Mouse (Mus musculus) lung, postnatal 0 days (tissue): ENCODE results near the gene Tcf12. TPM values are rescaled to one million over a fixed set of nuclear protein-coding genes. Genes with fewer than 3 reads are reported as not detected.
A peak's percentile ranks its signal among the peaks of the same experiment; 100 is the strongest.

Experiments
- ATAC-seq: fragments of 200-750 bp; cut with Nextera tagmentation; 2 replicates; pipeline ENCODE4 v1.8.0; 2017; ENCODE audit warnings: moderate library complexity
- DNase-seq: peaks from one replicate; pipeline ENCODE4 v3.0.0-alpha.2; 2016; ENCODE audit warnings: low spot score
- H3K27ac ChIP-seq: fragments of 300-500 bp; sonication (generic); 2 replicates; pipeline ENCODE4 v1.5.1; 2014; ENCODE audit warnings: antibody characterized with exemption, mild to moderate bottlenecking, low read length, mixed read lengths
- H3K27me3 ChIP-seq: fragments of 300-500 bp; sonication (generic); replicated peaks from 2 replicates; pipeline ENCODE4 v1.6.1; 2014; ENCODE audit warnings: low read length, mixed read lengths; ENCODE audit not compliant: insufficient read depth
- H3K36me3 ChIP-seq: fragments of 300-500 bp; sonication (generic); 2 replicates; pipeline ENCODE4 v1.6.1; 2014; ENCODE audit warnings: low read length, mixed read lengths; ENCODE audit not compliant: insufficient read depth
- H3K4me1 ChIP-seq: fragments of 300-500 bp; sonication (generic); 2 replicates; pipeline ENCODE4 v1.6.1; 2014; ENCODE audit warnings: antibody characterized with exemption, low read depth, low read length, mixed read lengths; ENCODE audit not compliant: insufficient read depth
- H3K4me2 ChIP-seq: fragments of 300-500 bp; sonication (generic); replicated peaks from 2 replicates; pipeline ENCODE4 v1.6.1; 2014; ENCODE audit warnings: low read depth, mild to moderate bottlenecking, low read length, moderate library complexity, mixed read lengths
- H3K4me3 ChIP-seq: fragments of 300-500 bp; sonication (generic); 2 replicates; pipeline ENCODE4 v1.5.1; 2014; ENCODE audit warnings: low read depth, low read length
- H3K9ac ChIP-seq: fragments of 300-500 bp; sonication (generic); replicated peaks from 2 replicates; pipeline ENCODE4 v1.6.1; 2014; ENCODE audit warnings: low read depth, mild to moderate bottlenecking
- H3K9me3 ChIP-seq: fragments of 300-500 bp; sonication (generic); 2 replicates; pipeline ENCODE4 v1.6.1; 2016; ENCODE audit warnings: low read length, mixed read lengths
- CTCF ChIP-seq: IDR thresholded peaks from 2 replicates; pipeline ENCODE4 v1.5.1; 2016; ENCODE audit warnings: antibody characterized with exemption, mild to moderate bottlenecking
- EP300 ChIP-seq: IDR thresholded peaks from 2 replicates; pipeline ENCODE4 v1.6.1; 2016; ENCODE audit warnings: antibody characterized with exemption, mild to moderate bottlenecking, control low read depth
- WGBS: fragments of 180-500 bp; shearing (Covaris S2); extraction: QIAGEN DNeasy Blood & Tissue Kit; methylation state at CpG from one replicate; pipeline ENCODE4 v1.1.7; 2014; 5-methylcytosine and 5-hydroxymethylcytosine counted together
- polyA plus RNA-seq: library from polyadenylated mRNA; unstranded; fragments of >200 nt; fragmentation: Nextera tagmentation; extraction: Ambion mirVana; gene quantifications from 2 replicates; pipeline ENCODE4 v1.2.1, GENCODE M21; 2015

The Tcf12 gene
- polyA plus RNA-seq, 1 experiment from 2014 or later = 34.1 TPM

DNA sequence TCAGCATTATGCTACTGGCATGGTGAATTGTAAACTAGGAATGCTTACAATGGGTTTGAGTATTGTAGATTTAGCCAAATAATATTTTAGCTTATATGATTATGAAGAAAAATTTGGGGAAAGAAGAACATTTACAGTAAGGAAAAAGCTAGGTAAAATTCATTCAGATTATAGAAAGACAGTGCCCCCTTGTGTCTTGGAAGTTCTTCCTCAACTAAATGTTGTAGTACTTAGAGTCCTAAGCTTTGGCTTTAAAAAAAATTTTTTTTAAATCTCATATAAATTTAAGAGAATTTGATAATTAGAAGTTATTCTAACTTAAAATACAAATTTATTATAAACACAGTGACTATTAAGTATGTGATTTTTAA lies 151.7 kb downstream of the Tcf12 start:
- Histone ChIP-seq H3K9me3 (no peaks in the 10 kb centered on the region), H3K4me1 (no peaks in the 10 kb centered on the region; the same call in 1 of the 2 replicates), H3K36me3 (no peaks in the 10 kb centered on the region), H3K4me3 (no peak overlapping the region), H3K27ac (0 out of 2 replicates have a peak overlapping the region, but pooled peaks have one; percentile 26), H3K4me2 (peak overlapping the region; percentile 34; the same call in 1 of the 2 replicates), H3K27me3 (no peaks in the 10 kb centered on the region), H3K9ac (no peak overlapping the region)
- no peak for ATAC-seq
- TF ChIP-seq EP300 (no peak), CTCF (peak; percentile 50)
- DNase-seq = peak; percentile 56

DNA sequence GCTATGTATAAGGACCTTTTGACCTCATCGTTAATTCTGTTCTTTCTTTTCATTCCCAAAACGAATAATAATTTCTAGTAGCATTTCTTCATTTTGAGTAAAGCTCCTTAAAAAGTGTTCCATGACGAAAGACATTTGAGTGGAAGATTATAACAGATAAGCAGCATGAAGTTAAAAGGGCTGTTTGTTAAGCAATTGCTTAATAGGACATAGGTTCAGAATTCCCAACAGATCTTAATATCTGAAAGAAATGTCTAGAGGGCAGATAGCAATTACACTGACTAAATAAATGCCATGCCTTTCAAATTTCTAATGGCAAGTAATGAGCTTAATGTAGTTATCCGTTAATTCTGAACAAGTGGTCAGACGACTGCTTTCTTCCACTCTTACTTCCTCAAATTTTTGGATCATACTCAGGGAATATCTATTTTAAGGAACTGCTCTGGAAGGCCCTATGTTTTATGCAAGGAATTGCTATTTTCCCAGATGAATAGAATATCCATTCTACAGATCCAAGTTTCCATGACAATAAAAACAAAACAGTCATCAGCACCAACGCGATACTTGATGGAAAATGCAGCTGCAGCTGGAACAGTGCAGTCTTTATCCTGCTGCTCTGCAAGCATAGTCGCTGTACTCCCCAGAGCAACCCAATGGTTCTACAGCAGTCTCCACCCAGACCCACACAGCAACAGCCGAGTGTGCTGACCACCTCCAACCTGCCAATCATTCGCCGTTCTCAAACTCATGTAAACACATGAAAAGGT lies 152.2 kb downstream of the Tcf12 start:
- Histone ChIP-seq H3K9ac (no peak overlapping the region), H3K4me2 (peak overlapping the region; percentile 34; the same call in 1 of the 2 replicates), H3K4me1 (no peaks in the 10 kb centered on the region; the same call in 1 of the 2 replicates), H3K4me3 (no peak overlapping the region), H3K27ac (0 out of 2 replicates have a peak overlapping the region, but pooled peaks have one; percentile 26), H3K36me3 (no peaks in the 10 kb centered on the region), H3K9me3 (no peaks in the 10 kb centered on the region), H3K27me3 (no peaks in the 10 kb centered on the region)
- ATAC-seq (peak; percentile 75), DNase-seq (peak; percentile 78)
- TF ChIP-seq EP300 (0 out of 2 replicates have a peak, but pooled peaks have one; percentile 30), CTCF (no peak)
- 41% methylated on average over 11 of the region's 11 CpGs for WGBS

DNA sequence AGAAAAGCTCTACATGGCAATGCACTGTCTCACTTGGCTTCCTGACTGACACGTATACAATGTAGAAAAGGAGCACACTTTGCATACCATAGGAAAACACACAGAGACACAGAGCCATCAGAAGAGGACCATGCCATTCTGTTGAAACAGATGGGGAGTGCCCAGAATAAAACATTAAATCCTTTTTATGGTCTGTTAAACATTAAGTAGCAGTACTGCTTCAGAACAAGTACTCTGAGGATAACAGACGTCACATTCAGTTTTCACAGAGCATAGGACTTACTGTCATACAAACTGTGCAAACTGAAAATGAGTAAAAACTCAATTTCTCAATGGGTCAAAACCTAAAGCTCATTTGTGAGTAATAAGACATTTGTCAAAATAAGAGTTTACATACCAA lies 158.5 kb downstream of the Tcf12 start:
- H3K36me3 ChIP-seq = no peaks in the 10 kb centered on the region
- DNase-seq (no peak), ATAC-seq (no peak)
- no peaks in the 10 kb centered on the region for H3K27me3 ChIP-seq
- 50% methylated on average over 2 of the region's 2 CpGs for WGBS
- no peaks in the 10 kb centered on the region for H3K9me3 ChIP-seq
- TF ChIP-seq CTCF = no peak
- no peak for TF ChIP-seq EP300
- H3K27ac ChIP-seq = no peak overlapping the region
- H3K4me3 ChIP-seq = no peak overlapping the region
- no peak overlapping the region for H3K4me2 ChIP-seq
- H3K4me1 ChIP-seq = no peaks in the 10 kb centered on the region
- H3K9ac ChIP-seq = no peak overlapping the region

DNA sequence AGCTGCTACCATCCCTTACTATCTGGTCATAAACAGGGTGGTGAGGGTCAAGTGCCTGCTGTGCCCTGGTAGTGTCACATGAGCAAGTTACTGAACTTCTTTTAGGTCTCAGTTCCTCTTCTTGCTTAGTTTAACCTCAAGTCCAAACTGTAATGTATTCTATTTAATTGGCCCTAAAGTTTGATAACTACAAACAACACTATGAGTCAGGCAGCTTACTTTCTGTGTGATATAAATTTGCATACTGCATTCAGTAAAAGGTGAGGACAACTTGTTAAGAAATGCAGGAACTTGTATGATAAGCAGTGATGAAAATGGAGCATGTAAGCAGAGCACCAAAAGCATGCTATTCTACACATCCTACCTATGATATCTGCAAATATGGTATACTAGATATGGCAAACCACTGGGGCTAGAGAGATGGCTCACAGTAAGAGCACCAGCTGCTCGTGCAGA lies 159.0 kb downstream of the Tcf12 start:
- DNase-seq (no peak), ATAC-seq (no peak)
- Histone ChIP-seq H3K9ac (no peak overlapping the region), H3K36me3 (no peaks in the 10 kb centered on the region), H3K4me2 (no peak overlapping the region), H3K27me3 (no peaks in the 10 kb centered on the region), H3K4me3 (no peak overlapping the region), H3K9me3 (no peaks in the 10 kb centered on the region), H3K27ac (no peak overlapping the region), H3K4me1 (no peaks in the 10 kb centered on the region)
- WGBS = 93% methylated on average over 1 of the region's 1 CpGs
- TF ChIP-seq EP300 = no peak
- no peak for TF ChIP-seq CTCF

DNA sequence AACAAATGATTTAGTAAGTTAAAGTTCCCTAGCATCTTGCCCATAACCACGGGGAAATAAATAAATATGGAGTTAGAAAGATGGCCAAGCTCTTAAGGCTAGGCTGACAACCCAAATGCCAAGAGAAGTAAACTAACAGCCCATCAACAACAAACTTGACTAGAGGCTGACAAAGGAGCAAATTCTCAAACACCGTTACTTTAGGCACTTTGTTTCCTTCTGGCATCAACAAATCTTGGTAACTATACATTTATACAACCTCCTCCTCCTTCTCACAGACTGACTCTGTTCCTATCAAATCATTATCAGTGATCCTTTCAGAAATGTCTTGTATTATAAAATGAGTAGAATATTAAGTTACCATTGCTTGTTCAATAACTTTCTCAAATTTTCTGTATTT lies 159.7 kb downstream of the Tcf12 start:
- Histone ChIP-seq H3K27me3 (no peaks in the 10 kb centered on the region), H3K36me3 (no peaks in the 10 kb centered on the region), H3K9me3 (no peaks in the 10 kb centered on the region), H3K4me1 (no peaks in the 10 kb centered on the region), H3K4me3 (no peak overlapping the region), H3K9ac (no peak overlapping the region), H3K27ac (no peak overlapping the region), H3K4me2 (no peak overlapping the region)
- DNase-seq (no peak), ATAC-seq (no peak)
- 48% methylated on average over 2 of the region's 2 CpGs for WGBS
- TF ChIP-seq CTCF = no peak
- no peak for TF ChIP-seq EP300

DNA sequence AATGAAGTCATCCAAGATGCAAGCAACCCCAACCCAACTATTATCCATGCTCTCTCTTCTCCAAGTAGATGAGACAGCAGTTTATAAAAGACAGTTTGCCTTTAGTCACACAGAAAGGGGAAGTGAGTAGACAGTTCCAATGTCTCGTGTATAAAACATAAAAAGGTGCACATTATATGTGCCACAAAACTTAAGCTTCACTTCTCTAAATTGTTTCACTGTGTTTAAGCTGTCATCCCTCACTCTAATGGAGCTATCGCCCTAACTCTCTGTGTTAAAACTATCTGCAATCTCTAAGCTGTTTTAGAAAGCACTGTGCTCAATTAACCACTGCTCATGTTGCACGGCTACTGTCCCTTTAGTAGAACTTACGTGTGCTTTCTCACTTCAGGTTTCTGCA lies 160.3 kb downstream of the Tcf12 start:
- Histone ChIP-seq H3K27me3 (no peaks in the 10 kb centered on the region), H3K4me3 (no peak overlapping the region), H3K9me3 (no peaks in the 10 kb centered on the region), H3K27ac (no peak overlapping the region), H3K4me2 (no peak overlapping the region), H3K36me3 (no peaks in the 10 kb centered on the region), H3K9ac (no peak overlapping the region), H3K4me1 (no peaks in the 10 kb centered on the region)
- TF ChIP-seq CTCF (no peak), EP300 (no peak)
- peak; percentile 24 for DNase-seq
- ATAC-seq = no peak
- WGBS = 63% methylated on average over 4 of the region's 4 CpGs
